Mouse (Mus musculus): ENCODE measurements around the gene Grasp. TPM values are rescaled to one million over a fixed set of nuclear protein-coding genes. Genes with fewer than 3 reads are reported as not detected.

The Grasp gene
- total RNA-seq, 2 experiments from 2014 or later, result 8.3 to 9.4 TPM

DNA sequence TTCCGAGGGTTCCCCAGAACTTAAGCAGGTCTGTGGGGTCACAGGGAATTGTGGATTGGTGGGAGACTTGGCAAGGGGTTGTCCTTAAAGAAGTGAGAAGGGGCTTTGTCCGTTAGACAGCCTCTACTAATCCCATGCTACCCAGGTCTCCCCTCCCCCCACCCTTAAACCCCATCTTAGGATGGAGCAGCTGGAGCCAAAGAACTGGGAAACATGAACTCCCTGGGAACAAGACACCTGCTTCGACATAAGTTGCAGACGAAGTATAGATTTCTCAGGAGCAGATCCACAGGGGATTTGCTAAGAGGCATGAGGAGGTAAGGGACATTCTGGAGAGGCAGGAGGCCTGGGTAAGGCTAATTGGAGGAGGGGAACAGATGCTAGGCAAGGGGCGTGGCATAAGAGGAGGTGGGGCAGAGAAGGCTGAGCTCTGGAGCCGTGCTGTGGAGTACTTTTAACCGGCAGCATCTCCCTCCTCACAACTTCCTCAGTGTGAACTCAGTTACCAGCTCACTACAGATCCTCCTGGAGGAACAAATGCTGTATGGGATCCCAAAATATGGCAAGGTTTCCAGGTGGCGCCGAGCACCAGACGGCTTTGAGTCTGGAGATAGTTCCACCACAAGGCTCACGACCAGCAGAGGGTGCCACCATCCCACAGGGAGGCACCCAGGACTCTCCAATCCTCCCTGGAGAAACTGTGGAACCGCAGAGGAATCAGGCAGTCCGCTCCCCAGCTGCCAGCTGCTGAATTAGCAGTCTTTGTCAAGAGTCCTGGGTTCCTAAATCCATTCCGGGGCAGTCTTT is 2.5 kb upstream of the Grasp start:
- peak; percentile 90 for DNase-seq
- intact Hi-C loops (cut with DNase I; ENCODE audit: low total_unique reads), result loop anchor here (5.0 kb wide), 1 partner anchor 66 kb away; no protein-coding TSS in a partner anchor

DNA sequence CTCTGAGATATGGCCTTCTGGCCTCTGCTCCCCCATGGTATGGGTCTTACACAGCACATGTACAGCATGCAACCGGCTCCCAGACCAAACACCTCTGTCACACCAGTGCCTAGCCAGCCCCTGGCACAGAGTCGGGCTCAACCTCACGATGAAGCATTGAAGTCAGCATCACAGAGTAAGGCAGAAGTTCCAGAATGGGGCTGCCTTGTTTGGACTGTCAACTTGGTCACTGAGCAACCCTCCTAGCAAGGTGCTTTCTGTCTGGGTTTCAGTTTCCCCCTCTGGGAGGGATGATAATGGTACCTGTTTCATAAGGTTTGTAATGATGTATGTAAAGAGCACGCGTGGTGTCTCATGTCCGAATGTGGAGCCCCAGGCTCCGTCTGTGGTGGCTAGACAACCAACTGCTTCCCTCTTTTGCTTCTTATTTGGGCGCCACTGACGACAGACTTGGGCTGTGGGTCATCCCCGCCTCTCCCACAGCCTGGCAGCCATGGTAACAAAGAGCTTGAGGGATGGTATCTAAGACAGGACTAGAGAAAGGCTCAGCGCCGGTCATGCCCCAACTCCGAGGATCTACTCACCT is 998 bp upstream of the Grasp start:
- intact Hi-C loops (cut with DNase I; ENCODE audit: low total_unique reads), result loop anchor here (5.0 kb wide), 1 partner anchor 64 kb away; no protein-coding TSS in a partner anchor
- DNase-seq, result no peak

DNA sequence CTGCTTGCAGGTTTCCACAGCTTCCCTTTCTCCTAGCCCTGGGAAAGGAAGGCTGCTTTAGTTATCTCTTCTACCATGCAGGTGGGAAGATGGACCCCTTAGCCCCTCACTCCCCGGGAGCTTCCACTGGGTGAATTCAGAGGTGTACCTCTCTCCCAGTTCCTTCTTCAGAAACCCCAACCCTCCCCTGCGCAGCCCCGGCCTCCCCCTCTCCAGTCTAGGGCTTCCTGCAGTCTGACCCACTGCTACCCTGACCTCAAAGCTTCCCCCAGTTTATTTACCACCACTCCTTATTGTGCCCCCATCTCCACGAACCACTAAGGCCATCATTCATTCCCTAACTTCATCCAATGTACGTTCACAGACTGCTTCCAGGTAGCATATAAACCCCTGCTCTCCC is 392 bp upstream of the Grasp start:
- no peak for DNase-seq
- intact Hi-C loops (cut with DNase I; ENCODE audit: low total_unique reads), result loop anchor here (5.0 kb wide), 1 partner anchor 64 kb away; no protein-coding TSS in a partner anchor

DNA sequence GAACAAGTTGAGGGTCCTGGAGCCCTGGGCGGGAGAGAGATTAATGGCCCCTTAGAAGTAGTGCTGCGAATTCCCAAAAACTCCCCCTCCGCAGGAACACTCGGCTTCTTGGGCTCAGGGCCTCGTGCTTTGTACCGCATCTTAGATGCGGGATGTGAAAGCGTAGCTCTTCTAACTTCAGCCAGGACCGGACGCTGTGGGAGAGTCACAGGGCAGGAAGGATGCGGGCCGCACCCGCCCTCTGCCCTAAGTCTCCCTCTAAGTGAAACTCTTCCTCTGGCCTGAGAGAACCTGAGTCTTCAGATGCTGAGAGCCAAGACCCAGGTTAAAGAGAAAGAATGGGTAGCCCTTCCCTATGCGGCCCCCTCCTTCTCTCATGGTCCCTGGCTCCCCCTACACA is 989 bp downstream of the Grasp start:
- DNase-seq, result no peak
- intact Hi-C loops (cut with DNase I; ENCODE audit: low total_unique reads), result loop anchor here (5.0 kb wide), 1 partner anchor 62 kb away; no protein-coding TSS in a partner anchor

DNA sequence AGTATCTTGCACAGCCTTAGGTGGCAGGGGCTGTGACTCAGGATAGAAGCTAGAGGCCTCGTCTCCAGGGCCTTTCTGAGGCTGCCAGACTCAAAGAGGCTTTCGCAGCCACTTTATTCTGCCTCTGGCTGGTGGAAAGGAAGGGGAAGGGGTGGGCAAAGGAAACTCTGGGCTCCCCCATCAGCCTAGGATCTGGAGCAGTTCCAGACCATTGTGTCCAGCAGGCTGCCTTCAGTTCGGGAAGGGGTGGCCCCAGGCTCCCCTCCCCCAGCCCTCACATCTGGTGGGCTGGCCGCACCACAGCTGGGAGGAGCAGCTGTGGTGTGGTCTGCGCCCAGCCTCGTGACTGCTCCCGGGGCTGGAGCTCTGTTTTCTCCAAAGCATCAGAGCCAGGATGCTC is 4.0 kb downstream of the Grasp start:
- peak; percentile 78 for DNase-seq
- intact Hi-C loops (cut with DNase I; ENCODE audit: low total_unique reads), result no loop called here

DNA sequence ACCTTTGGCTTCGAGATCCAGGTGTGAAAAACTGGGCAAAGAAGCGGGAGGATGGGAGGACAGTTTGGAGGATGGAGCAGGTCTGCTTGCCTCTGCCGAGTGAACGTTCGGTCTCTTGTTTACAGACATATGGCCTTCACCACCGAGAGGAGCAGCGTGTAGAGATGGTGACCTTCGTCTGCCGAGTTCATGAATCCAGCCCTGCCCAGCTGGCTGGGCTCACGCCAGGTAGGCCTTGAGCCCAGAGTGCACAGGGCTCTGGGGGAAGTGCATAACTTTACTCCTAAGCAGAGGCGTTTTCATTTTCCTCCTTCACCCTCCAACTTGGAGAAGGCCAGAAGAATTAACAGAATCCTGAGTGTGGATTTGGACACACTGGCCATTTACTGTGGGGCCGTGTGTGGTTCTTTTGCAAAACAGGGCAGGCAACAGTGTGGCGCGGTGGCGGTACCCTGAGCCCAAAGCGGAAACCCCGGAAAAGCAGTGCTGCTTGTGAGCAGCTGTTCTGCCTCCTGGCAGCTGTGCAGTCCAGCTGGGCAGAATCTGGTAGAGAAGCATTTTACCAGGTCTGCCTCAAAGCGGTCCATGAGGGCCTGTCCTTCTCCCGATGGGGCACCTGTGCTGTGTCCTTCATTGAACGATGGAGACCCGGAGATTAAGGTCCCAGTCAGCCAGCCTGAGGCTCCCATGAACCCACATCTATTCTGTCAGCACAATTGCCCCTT is 5.0 kb downstream of the Grasp start:
- intact Hi-C loops (cut with DNase I; ENCODE audit: low total_unique reads), result no loop called here
- peak; percentile 80 for DNase-seq

DNA sequence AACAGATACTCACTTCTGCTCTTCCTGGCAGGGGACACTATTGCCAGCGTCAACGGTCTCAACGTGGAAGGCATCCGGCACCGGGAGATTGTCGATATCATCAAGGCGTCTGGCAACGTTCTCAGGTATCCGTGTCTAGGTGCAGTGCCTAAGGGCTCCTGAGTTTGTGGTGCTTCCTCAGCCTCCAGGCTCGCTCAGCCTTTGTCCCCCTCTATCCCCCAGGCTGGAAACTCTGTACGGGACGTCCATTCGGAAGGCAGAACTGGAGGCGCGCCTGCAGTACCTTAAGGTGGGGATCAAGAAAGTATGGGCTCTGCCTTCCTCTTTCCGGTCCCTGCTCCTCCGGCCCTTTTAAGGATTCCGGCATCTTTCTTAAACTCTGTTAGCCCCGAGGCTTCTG is 6.5 kb downstream of the Grasp start:
- intact Hi-C loops (cut with DNase I; ENCODE audit: low total_unique reads), result no loop called here
- no peak for DNase-seq

DNA sequence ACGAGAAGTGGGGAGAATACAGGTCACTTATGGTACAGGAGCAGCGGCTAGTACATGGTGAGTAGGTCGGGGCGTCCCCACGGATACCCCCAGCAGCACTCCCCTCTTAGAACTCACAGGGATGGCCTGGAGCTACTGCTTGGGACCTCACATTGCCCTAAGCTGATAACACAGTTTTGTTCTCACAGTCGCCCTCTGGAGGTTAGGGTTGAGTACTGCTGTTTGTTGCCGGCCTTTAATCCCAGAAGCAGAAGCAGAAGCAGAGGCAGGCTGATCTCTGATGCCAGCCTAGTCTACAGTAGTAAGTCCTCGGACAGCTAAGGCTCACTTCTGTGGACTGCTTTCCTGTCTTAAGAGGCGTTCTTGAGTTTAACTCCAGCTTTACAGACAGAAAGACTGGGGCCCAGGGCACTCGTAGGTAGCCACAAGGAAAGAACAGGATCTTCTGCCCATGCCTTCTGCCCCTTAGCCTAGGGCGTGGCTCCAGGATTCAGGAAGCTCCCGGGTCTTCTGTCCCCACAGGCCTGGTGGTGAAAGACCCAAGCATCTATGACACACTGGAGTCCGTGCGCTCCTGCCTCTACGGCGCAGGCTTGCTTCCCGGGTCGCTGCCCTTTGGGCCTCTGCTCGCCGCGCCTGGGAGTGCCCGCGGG is 7.1 kb downstream of the Grasp start:
- DNase-seq, result no peak
- intact Hi-C loops (cut with DNase I; ENCODE audit: low total_unique reads), result no loop called here

DNA sequence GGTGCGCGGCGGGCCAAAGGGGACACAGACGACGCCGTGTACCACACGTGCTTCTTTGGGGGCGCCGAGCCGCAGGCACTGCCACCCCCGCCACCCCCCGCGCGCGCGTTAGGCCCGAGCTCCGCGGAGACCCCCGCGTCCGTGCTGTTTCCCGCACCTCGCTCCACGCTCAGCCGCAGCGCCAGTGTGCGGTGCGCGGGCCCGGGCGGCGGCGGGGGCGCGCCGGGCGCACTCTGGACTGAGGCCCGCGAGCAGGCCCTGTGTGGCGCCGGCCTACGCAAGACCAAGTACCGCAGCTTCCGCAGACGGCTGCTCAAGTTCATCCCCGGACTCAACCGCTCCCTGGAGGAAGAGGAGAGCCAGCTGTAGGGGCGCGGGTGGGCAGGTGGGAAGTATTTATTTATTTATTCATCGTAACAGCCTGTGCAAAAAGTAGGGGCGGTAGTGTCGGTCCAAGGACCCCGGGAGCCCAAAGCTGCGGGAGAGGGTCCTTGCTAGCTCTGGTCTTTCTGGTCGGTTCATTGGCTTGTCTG is 7.7 kb downstream of the Grasp start:
- intact Hi-C loops (cut with DNase I; ENCODE audit: low total_unique reads), result no loop called here
- no peak for DNase-seq

DNA sequence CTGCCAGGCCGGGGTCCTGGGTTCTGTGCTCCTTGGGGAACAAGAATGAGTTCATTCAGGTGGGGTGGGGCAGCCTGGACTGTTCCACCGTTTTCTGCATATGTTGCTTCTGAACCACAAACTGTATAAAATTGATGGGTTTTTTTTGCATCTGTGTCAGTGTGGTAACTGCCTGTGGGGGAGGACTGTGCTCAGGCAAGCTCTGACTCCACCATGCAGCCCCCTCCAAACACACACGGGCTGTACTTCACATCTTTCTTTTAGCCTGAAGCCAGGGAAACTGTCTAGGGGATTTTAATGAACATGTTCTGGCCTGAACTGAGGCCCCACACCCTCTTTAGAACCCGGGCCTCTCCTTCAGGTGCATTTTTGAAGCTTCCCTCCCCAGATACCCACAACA is 8.6 kb downstream of the Grasp start:
- DNase-seq, result no peak
- intact Hi-C loops (cut with DNase I; ENCODE audit: low total_unique reads), result no loop called here

DNA sequence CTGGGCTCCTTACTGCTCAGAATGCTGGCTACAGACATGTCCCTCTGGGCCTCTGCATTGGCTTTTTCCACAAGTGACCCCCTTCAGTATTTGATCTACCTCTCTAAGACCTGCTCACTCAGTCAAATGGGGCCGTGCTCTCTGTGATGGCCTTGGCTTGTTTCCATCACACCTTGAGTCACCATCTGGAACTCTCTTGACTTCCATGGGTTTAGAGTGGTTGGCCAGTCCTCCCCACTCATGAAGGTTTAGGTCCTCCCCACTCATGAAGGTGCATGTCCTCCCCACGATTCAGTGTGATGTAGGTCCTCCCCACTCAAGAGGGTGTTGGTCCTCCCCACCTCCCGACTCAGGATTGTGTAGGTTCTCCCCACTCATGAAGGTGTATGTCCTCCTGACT is 9.2 kb downstream of the Grasp start:
- intact Hi-C loops (cut with DNase I; ENCODE audit: low total_unique reads), result no loop called here
- no peak for DNase-seq

DNA sequence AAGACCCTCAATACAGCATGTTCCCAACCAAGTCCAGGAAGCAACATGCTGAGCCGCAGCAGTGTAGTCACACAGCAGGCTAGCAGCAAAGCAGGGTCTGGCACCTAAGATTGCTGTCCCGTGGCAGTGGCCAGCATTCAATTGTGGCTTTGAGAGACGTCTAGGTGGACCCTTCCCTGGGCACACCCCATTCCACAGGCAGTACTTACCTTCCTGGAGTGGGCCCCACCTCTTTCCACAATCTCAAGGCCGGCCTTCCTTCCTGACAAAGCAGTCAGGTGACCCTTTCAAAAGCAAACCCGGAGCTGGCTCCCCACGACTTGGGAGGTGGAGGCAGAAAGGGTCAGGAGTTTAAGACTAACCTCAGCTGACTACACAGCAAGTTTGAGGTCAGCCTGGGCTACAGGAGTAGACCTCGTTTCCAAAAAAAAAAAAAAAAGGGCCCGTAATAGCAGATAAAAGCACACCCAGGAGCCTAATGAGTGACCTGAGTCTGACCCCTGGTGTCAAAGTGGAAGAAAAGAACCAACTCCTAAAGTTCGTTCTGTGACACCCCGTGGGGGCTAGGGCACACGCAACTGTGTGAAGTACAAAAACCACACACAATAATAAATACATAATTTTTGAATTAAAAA is 9.8 kb downstream of the Grasp start:
- no peak for DNase-seq
- intact Hi-C loops (cut with DNase I; ENCODE audit: low total_unique reads), result no loop called here

DNA sequence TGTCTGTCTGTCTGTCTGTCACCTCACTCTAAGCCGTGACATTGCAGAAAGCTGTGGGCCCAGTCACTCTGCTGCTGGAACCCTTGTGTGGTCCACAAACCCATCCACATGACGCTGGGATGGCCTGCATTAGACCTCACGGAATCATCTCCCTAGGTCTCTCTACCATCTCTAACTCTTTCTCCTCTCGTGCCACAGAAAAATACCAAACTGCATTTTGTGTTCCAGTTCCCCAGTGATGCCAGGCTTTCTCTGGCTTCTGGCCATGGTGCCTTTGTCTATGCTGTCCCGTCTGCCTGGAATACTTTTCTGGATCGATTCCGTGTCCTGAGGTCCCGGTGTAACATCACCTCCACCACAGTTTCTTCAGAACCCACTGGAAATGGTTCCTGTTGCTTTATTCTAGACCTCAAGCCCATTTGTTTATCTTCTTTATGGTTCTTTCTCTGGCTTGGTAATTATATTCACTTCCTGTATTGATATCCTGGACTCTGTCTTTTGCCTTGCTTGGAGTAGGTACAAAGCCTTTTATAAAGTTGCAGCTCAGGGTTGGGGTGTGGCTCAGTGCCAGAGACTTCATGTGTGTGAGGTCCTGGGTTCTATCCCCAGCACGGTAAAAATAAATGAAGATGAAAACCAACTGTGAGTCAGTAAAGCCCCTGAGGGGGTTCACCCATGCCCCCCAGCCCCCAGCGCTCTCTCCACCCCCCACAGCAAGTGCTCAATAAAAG is 10.8 kb downstream of the Grasp start:
- intact Hi-C loops (cut with DNase I; ENCODE audit: low total_unique reads), result no loop called here
- no peak for DNase-seq

DNA sequence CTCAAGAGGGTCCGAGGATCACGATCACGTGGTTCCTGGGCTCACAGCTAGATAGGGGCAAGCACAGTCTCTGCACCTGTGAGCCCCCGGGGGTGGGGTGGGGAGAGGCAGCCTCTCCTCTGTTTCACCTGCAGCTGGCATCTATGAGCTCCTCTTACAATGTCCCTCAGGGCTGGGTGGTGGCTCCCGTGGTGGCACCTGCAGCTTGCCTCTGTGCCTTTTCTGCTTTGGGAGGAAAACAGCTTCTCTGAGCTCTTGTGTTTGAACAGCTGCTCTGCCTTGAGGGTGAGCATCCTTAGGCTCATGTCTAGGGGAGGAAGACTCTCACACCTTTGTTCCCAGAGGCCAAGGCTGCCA is 11.3 kb downstream of the Grasp start:
- DNase-seq, result no peak
- intact Hi-C loops (cut with DNase I; ENCODE audit: low total_unique reads), result no loop called here

DNA sequence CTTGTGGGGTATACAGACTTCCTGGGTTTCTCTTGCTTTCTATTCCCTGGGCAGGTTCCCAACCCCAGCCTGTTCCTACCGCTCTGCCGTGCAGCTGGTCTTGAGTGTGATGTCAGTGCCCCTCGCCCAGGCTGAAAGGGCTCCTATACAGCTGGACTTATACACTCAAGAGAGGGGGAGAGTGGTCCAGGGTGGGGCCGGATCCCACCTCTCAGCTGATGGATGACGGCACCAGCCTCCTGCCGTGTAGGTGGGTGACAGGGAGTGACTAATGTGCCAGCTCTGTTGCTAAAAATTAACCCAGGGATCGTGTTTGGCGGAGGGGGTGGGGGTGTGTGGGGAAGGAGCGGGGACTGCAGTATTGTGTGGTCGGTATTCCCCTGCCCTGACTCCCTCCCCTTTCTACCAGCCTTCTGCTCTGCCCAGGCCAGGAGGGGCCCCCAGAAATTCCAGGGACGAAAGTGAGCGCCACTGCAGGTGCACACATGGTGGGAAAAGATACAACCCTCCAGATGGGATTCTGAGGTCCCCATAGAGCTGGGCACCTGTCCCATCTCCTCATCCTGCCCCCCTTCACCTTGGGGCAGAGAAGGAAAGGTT is 11.8 kb downstream of the Grasp start:
- intact Hi-C loops (cut with DNase I; ENCODE audit: low total_unique reads), result no loop called here
- no peak for DNase-seq

DNA sequence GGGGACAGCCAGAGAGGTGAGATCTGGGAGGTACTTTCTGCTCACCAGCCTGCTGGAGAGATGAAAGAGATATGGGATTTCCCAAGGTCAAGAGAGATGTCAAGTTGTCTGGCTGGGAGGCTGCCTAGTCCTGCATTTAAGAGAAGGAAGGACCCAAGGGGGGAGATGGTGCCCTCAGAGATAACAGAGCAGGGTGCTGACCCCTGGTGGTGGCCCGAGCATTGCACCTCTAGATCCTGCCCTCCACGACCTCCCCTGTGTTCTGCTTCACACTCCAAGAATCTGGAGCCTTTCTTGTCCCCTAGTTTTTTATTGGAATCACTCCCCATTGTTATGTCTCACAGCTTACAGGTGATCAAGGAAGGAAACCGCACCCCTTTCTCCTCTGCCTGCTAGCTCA is 12.9 kb downstream of the Grasp start:
- intact Hi-C loops (cut with DNase I; ENCODE audit: low total_unique reads), result no loop called here
- DNase-seq, result peak; percentile 78

DNA sequence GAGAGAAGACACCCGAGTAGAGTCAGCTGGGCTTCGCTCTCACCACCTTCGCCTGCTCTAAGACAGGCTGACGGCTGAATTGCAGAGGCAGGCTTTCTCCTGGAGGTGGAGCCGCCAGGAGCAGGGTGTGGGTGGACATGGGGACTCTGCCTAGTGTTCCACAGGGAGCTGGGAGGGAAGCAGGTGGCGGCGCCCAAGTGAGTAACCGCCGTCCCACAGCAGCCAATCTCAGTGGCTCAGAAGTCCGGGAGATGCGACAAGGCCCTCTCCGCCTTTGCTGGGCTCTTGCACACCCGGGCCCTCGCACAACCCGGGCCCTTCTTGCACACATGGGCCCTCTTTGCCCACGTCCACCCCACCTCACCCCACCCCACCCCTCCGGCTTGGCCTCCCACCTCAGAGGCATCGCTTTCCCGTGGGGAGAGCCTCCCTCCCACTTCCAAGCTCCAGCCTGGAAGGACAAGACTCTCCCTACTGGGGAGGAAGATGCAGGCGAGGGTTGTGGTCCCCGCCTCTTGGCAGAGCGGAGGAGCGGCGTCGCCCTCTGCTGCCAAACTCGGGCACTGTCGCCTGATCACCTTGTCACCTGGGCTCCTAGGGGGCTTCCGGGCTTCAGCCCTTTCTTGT is 15.0 kb downstream of the Grasp start:
- intact Hi-C loops (cut with DNase I; ENCODE audit: low total_unique reads), result no loop called here
- peak; percentile 64 for DNase-seq

DNA sequence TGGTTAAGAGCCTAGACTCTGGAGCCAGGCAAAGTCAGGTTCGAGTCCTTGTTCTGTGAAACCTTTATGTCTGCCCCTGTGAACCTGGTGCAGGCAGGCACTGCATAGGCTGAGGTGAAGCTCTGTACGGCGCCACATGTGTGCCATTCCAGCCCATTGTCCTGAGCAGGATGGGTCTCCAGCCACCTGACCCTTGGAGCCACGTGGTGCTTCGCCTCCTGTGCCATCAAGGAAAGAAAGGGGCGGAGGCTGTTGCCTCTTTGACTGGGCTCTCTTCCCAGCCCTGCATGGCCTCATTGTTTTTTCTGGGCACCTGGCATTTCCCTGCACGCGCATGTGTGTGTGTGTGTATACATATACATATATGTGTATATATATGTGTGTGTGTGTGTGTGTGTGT is 15.8 kb downstream of the Grasp start:
- peak; percentile 10 for DNase-seq
- intact Hi-C loops (cut with DNase I; ENCODE audit: low total_unique reads), result loop anchor here (2.0 kb wide), 1 partner anchor 43 kb away; no protein-coding TSS in a partner anchor

All from gastrocnemius, postnatal 14 days (tissue).